Mouse (Mus musculus) heart, postnatal 0 days (tissue): ENCODE measurements around the gene Pip5k1b. TPM values are rescaled to one million over a fixed set of nuclear protein-coding genes. Genes with fewer than 3 reads are reported as not detected.
A peak's percentile ranks its signal among the peaks of the same experiment; 100 is the strongest.

Source experiments
- ATAC-seq: fragments of 200-750 bp; cut with Nextera tagmentation; 2 replicates; pipeline ENCODE4 v1.8.0; 2017; ENCODE audit warnings: low read depth, moderate number of reproducible peaks, moderate library complexity; ENCODE audit not compliant: insufficient read depth
- DNase-seq: peaks from one replicate; pipeline ENCODE4 v3.0.0-alpha.2; 2016; ENCODE audit warnings: low spot score
- H3K27ac ChIP-seq: fragments of 300-500 bp; sonication (generic); 2 replicates; pipeline ENCODE4 v1.5.1; 2014; ENCODE audit warnings: low read depth, mild to moderate bottlenecking
- H3K27me3 ChIP-seq: fragments of 300-500 bp; sonication (generic); 2 replicates; pipeline ENCODE4 v1.6.1; 2014; ENCODE audit warnings: low read length, mixed read lengths; ENCODE audit not compliant: control insufficient read depth, insufficient read depth
- H3K36me3 ChIP-seq: fragments of 300-500 bp; sonication (generic); replicated peaks from 2 replicates; pipeline ENCODE4 v1.6.1; 2014; ENCODE audit warnings: low read length, mixed read lengths; ENCODE audit not compliant: control insufficient read depth, insufficient read depth
- H3K4me1 ChIP-seq: fragments of 300-500 bp; sonication (generic); 2 replicates; pipeline ENCODE4 v1.6.1; 2014; ENCODE audit warnings: antibody characterized with exemption; ENCODE audit not compliant: control insufficient read depth, insufficient read depth
- H3K4me2 ChIP-seq: fragments of 300-500 bp; sonication (generic); 2 replicates; pipeline ENCODE4 v1.6.1; 2014; ENCODE audit warnings: low read depth, mild to moderate bottlenecking, low read length, moderate library complexity
- H3K4me3 ChIP-seq: fragments of 300-500 bp; sonication (generic); 2 replicates; pipeline ENCODE4 v1.5.1; 2014; ENCODE audit warnings: low read depth, low read length
- H3K9ac ChIP-seq: fragments of 300-500 bp; sonication (generic); replicated peaks from 2 replicates; pipeline ENCODE4 v1.6.1; 2014; ENCODE audit warnings: low read depth, low read length, mixed read lengths
- H3K9me3 ChIP-seq: fragments of 300-500 bp; sonication (generic); replicated peaks from 2 replicates; pipeline ENCODE4 v1.6.1; 2016; ENCODE audit warnings: low read length; ENCODE audit not compliant: control insufficient read depth
- CTCF ChIP-seq: IDR thresholded peaks from 2 replicates; pipeline ENCODE4 v1.5.1; 2016; ENCODE audit warnings: antibody characterized with exemption, control low read depth, low read depth
- EP300 ChIP-seq: IDR thresholded peaks from 2 replicates; pipeline ENCODE4 v1.6.1; 2016; ENCODE audit warnings: antibody characterized with exemption, low read depth
- WGBS: fragments of 180-500 bp; shearing (Covaris S2); extraction: QIAGEN DNeasy Blood & Tissue Kit; methylation state at CpG from one replicate; pipeline ENCODE4 v1.1.7; 2014; 5-methylcytosine and 5-hydroxymethylcytosine counted together
- polyA plus RNA-seq: library from polyadenylated mRNA; unstranded; fragments of >200 nt; fragmentation: Nextera tagmentation; extraction: Ambion mirVana; gene quantifications from 2 replicates; pipeline ENCODE4 v1.2.1, GENCODE M21; 2015
- total RNA-seq: library from RNA; depleted of rRNA; stranded (reverse); fragments of >200 nt; gene quantifications from 2 replicates; pipeline ENCODE4 v1.2.3, GENCODE M21; 2014; ENCODE audit warnings: low replicate concordance; rRNA removed

Gene Pip5k1b
- total and polyA plus RNA-seq, 2 experiments from 2014 or later: 14.0 to 19.2 TPM

DNA sequence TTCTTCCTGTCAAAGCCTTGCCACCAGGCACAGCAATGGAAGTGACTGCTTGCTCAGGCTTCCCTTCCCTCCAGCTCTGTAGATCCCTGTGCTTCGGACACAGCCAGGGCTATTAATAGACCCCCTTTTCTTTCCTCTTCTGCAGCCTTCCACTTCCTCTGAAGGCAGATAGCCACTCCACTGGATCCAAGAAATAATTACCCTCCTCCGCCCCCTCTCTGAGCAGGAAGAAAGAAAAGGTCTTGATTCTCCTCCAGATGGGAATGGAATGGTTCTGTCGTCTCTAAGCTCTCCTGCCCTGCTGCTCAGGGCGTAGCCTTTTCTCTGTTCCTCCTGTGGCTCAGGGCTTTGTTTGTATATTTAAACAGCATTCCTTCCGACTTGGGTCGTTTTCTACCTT is 303.8 kb downstream of the Pip5k1b start:
- 7% methylated on average over 6 of the region's 6 CpGs for WGBS
- DNase-seq: peak; percentile 85
- no peaks in the 10 kb centered on the region for H3K36me3 ChIP-seq
- peak overlapping the region; percentile 47 for H3K4me2 ChIP-seq
- H3K27me3 ChIP-seq: no peaks in the 10 kb centered on the region
- no peak overlapping the region; the same call in 1 of the 2 replicates for H3K4me3 ChIP-seq
- TF ChIP-seq CTCF: no peak
- TF ChIP-seq EP300: peak; percentile 77; the same call in 1 of the 2 replicates
- H3K4me1 ChIP-seq: peaks cover 11% of the 10 kb centered on the region
- ATAC-seq: peak; percentile 82
- H3K9ac ChIP-seq: no peak overlapping the region; the same call in 1 of the 2 replicates
- peak overlapping the region; percentile 76 for H3K27ac ChIP-seq
- no peaks in the 10 kb centered on the region for H3K9me3 ChIP-seq

Other genes starting within 250 kb of the Pip5k1b start
- 3.9 and 11.4 TPM in 2 replicates for gene Fam122a, start 78.5 kb downstream of the Pip5k1b start, total RNA-seq
- gene Fam122a, start 78.5 kb downstream of the Pip5k1b start, polyA plus RNA-seq: 48.9 and 55.1 TPM in 2 replicates
- gene Tmem252, start 118.1 kb upstream of the Pip5k1b start, total RNA-seq: 0.08 and 0.46 TPM in 2 replicates
- 2.8 and 3.2 TPM in 2 replicates for gene Tmem252, start 118.1 kb upstream of the Pip5k1b start, polyA plus RNA-seq